Mouse (Mus musculus) embryonic facial prominence, embryonic 10.5 days (tissue): ENCODE measurements around the gene Ksr1. TPM values are rescaled to one million over a fixed set of nuclear protein-coding genes. Genes with fewer than 3 reads are reported as not detected.

Source experiments
- DNase-seq: peaks from one replicate; pipeline ENCODE4 v3.0.0-alpha.2; 2017; ENCODE audit warnings: low spot score
- H3K27ac ChIP-seq: fragments of 300-500 bp; sonication (generic); replicated peaks from 2 replicates; pipeline ENCODE4 v1.5.1; 2016; ENCODE audit warnings: mild to moderate bottlenecking
- H3K27me3 ChIP-seq: fragments of 300-500 bp; sonication (generic); replicated peaks from 2 replicates; pipeline ENCODE4 v1.6.1; 2016; ENCODE audit warnings: low read depth, mild to moderate bottlenecking; ENCODE audit not compliant: poor library complexity, severe bottlenecking
- H3K36me3 ChIP-seq: fragments of 300-500 bp; sonication (generic); replicated peaks from 2 replicates; pipeline ENCODE4 v1.6.1; 2016; ENCODE audit warnings: mild to moderate bottlenecking, moderate library complexity
- H3K4me1 ChIP-seq: fragments of 300-500 bp; sonication (generic); 2 replicates; pipeline ENCODE4 v1.6.1; 2016
- H3K4me3 ChIP-seq: fragments of 300-500 bp; sonication (generic); 2 replicates; pipeline ENCODE4 v1.5.1; 2016; ENCODE audit warnings: mild to moderate bottlenecking, moderate library complexity
- H3K9me3 ChIP-seq: fragments of 300-500 bp; sonication (generic); 2 replicates; pipeline ENCODE4 v1.6.1; 2016; ENCODE audit warnings: mild to moderate bottlenecking
- WGBS: fragments of 180-500 bp; shearing (Covaris S2); methylation state at CpG from one replicate; pipeline ENCODE4 v1.1.7; 2016; 5-methylcytosine and 5-hydroxymethylcytosine counted together
- polyA plus RNA-seq: library from polyadenylated mRNA; unstranded; fragments of >200 nt; fragmentation: Nextera tagmentation; extraction: Ambion mirVana; gene quantifications from 2 replicates; pipeline ENCODE4 v1.2.1, GENCODE M21; 2016

The Ksr1 gene
- polyA plus RNA-seq, 1 experiment from 2014 or later = 1.5 TPM

- 81% methylated on average over 9 of the region's 9 CpGs for WGBS
- H3K9me3 ChIP-seq = no peaks in the 10 kb centered on the region; the same call in 1 of the 2 replicates
- peak; percentile 34 for DNase-seq
- H3K27me3 ChIP-seq = no peaks in the 10 kb centered on the region
- H3K4me1 ChIP-seq = peaks cover 58% of the 10 kb centered on the region
- peak overlapping the region; percentile 72 for H3K27ac ChIP-seq
- no peak overlapping the region for H3K4me3 ChIP-seq
- no peaks in the 10 kb centered on the region for H3K36me3 ChIP-seq
Measured at GRCm38 (mm10) chr11:79054161-79055152, 91.8 kb downstream of the Ksr1 start.

GRCm38 (mm10) chr11:79053437-79053836 is 92.8 kb downstream of the Ksr1 start:
- DNase-seq = no peak
- peaks cover 5% of the 10 kb centered on the region; the same call in 1 of the 2 replicates for H3K9me3 ChIP-seq
- H3K36me3 ChIP-seq = peaks cover 4% of the 10 kb centered on the region; the same call in 1 of the 2 replicates
- H3K27ac ChIP-seq = peak overlapping the region; percentile 35
- no peak overlapping the region for H3K4me3 ChIP-seq
- no peaks in the 10 kb centered on the region for H3K27me3 ChIP-seq
- H3K4me1 ChIP-seq = peaks cover 53% of the 10 kb centered on the region

DNA sequence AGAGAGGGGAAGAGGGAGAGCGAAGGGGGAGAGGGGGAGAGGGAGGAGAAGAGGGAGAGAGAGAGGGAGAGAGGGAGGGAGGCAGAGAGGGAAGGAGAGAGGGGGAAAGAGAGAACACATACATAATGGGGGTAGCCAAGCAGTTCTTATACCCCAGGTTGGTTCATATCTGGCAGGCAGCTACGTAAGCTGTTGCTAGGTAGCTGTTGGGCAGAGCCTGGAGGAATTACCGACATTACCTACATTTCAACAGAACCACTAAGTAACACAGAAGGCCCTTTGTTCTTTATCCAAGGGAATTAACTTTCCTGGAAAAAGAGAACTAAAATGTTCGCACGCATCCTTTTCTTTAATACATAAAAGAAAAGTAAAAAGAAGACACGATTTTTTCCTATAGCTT is 93.4 kb downstream of the Ksr1 start:
- Histone ChIP-seq H3K4me1 (peaks cover 46% of the 10 kb centered on the region), H3K36me3 (peaks cover 4% of the 10 kb centered on the region; the same call in 1 of the 2 replicates), H3K9me3 (peaks cover 5% of the 10 kb centered on the region; the same call in 1 of the 2 replicates), H3K27ac (peak overlapping the region; percentile 35; the same call in 1 of the 2 replicates), H3K27me3 (no peaks in the 10 kb centered on the region), H3K4me3 (no peak overlapping the region)
- DNase-seq = no peak
- 65% methylated on average over 6 of the region's 6 CpGs for WGBS

- no peaks in the 10 kb centered on the region for H3K27me3 ChIP-seq
- no peak overlapping the region for H3K4me3 ChIP-seq
- peaks cover 44% of the 10 kb centered on the region for H3K4me1 ChIP-seq
- peaks cover 5% of the 10 kb centered on the region; the same call in 1 of the 2 replicates for H3K9me3 ChIP-seq
- no peak overlapping the region for H3K27ac ChIP-seq
- peaks cover 4% of the 10 kb centered on the region; the same call in 1 of the 2 replicates for H3K36me3 ChIP-seq
- DNase-seq = no peak
- 94% methylated on average over 9 of the region's 9 CpGs for WGBS
Measured at GRCm38 (mm10) chr11:79051522-79051921, 94.7 kb downstream of the Ksr1 start.

DNA sequence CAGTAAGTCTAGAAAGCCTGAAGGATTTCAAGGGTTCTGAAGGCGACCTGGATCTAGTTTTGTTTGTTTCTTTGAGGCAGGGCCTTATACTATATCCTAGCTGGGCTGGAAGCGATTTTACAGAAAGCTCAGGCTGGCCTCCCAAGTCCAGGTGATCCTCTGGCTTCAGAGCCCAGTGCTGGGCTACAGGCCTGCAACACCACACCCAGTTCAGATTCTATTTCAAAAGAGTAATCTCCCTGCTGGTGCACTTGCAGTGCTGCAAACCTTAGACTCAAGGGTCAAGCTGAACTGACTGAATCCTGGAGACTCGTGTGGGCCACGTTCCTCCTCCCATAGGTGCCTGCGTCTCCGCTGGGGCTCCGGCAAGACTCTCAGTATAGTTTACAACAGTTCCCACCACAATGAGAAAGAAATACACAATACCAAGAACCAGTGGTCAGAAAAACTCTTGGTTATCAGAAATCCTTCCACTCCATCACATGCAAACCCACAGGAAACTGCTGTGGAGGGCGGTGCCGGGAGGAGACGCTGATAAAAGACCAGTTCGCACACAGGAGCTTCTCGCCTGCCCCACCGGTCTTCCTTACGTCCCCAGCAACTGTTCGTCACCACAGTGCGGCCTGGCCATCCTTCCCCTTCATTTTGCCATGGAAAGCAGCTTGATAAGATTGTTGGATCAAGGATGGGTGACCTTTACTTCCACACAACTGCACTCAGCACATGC is 95.3 kb downstream of the Ksr1 start:
- WGBS = 89% methylated on average over 16 of the region's 16 CpGs
- Histone ChIP-seq H3K27me3 (no peaks in the 10 kb centered on the region), H3K4me1 (peaks cover 45% of the 10 kb centered on the region), H3K9me3 (peaks cover 5% of the 10 kb centered on the region; the same call in 1 of the 2 replicates), H3K27ac (no peak overlapping the region), H3K4me3 (no peak overlapping the region), H3K36me3 (peaks cover 4% of the 10 kb centered on the region; the same call in 1 of the 2 replicates)
- no peak for DNase-seq

- no peak overlapping the region for H3K27ac ChIP-seq
- no peaks in the 10 kb centered on the region for H3K27me3 ChIP-seq
- peaks cover 5% of the 10 kb centered on the region; the same call in 1 of the 2 replicates for H3K9me3 ChIP-seq
- H3K4me3 ChIP-seq = no peak overlapping the region
- no peak for DNase-seq
- H3K36me3 ChIP-seq = peaks cover 17% of the 10 kb centered on the region
- peaks cover 34% of the 10 kb centered on the region for H3K4me1 ChIP-seq
- WGBS = 78% methylated on average over 4 of the region's 4 CpGs
Measured at GRCm38 (mm10) chr11:79048906-79049305, 97.3 kb downstream of the Ksr1 start.

DNA sequence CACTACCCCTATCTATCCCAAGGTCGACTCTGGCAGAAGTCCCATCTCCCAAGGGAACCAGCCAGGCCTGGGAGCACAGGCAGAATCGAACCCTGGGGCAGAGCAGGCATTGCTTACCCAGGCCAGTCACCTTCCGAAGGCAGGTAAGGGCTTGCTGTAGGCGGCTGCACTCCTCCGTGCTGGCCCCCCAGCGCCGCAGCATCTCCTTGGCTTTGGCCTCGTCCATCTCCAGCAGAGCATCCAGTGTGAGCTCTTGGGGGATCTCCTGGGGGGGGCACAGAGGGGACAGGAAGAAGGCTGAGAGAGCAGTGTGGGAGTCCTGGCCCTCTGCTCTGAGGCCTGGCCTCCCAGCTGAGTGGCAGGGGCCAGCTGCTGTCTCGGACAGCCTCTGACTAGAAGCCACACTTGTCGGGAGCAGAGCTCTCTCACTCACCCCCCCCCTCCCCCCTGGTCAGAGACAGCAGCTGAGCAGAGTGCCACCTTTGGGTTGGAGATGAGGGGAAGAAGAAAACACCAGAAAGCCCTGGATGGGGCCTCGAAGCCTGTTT is 99.0 kb downstream of the Ksr1 start:
- WGBS = 67% methylated on average over 11 of the region's 11 CpGs

DNA sequence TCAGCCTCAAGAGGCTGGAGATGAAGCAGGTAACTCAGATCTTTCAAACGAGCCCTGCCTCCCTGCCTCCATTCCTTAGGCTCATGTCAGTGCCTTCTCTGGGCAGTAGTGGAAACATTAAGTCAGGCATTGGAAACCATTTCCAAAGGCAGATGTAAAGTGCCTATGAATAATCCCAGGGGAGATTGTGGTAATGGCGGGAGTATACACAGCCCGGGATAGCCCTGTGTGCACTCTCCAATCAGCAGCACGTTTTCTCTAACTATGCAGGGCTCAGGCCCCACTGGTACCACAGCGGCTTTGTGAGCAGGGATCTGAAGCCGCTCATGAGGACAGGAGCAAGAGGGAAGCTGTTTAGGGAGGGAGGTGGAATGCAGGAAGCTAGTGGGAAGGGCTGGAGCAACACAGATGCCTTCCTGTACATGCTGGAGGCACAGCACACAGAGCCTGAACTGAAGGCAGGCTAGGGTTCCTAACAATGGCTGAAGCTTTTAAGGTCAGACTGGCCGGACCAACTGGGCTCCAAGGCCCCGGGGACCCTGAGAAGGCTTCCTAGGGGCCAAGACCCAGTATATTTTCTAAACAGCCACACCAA is 99.5 kb downstream of the Ksr1 start:
- H3K4me3 ChIP-seq = no peak overlapping the region
- peak overlapping the region; percentile 78 for H3K27ac ChIP-seq
- H3K36me3 ChIP-seq = peaks cover 28% of the 10 kb centered on the region
- WGBS = 48% methylated on average over 8 of the region's 8 CpGs
- DNase-seq = peak; percentile 26
- peaks cover 29% of the 10 kb centered on the region for H3K4me1 ChIP-seq
- peaks cover 5% of the 10 kb centered on the region; the same call in 1 of the 2 replicates for H3K9me3 ChIP-seq
- H3K27me3 ChIP-seq = no peaks in the 10 kb centered on the region

More for the DNA sequence above, 99.0 kb downstream of the Ksr1 start:
- DNase-seq = peak; percentile 28
- Histone ChIP-seq H3K36me3 (peaks cover 28% of the 10 kb centered on the region), H3K9me3 (peaks cover 5% of the 10 kb centered on the region; the same call in 1 of the 2 replicates), H3K4me1 (peaks cover 23% of the 10 kb centered on the region), H3K27me3 (no peaks in the 10 kb centered on the region), H3K27ac (peak overlapping the region; percentile 78), H3K4me3 (no peak overlapping the region)

DNA sequence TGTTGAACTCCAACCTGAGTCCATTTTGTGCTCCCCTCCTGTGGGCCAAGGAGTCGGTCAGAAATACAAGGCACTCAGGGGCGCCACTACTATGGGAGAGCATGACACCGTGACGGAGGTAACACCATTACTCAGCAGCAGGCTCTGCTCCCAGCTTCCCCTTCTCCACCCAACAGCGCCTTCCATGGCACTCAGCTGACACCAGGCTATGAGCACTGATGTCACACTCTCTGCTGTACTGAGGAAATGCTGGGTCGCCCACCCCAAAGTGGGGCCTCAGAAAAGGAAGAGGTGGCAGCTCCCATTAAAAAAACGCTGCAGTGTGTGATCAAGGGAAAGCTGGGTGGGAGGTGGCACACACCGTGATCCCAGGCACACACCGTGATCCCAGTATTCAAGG is 101.0 kb downstream of the Ksr1 start:
- H3K27me3 ChIP-seq = no peaks in the 10 kb centered on the region
- H3K4me3 ChIP-seq = no peak overlapping the region
- no peak overlapping the region for H3K27ac ChIP-seq
- peaks cover 29% of the 10 kb centered on the region for H3K4me1 ChIP-seq
- H3K9me3 ChIP-seq = peaks cover 5% of the 10 kb centered on the region; the same call in 1 of the 2 replicates
- DNase-seq = no peak
- peaks cover 39% of the 10 kb centered on the region for H3K36me3 ChIP-seq
- 89% methylated on average over 9 of the region's 9 CpGs for WGBS

GRCm38 (mm10) chr11:79044798-79045197 is 101.4 kb downstream of the Ksr1 start:
- Histone ChIP-seq H3K4me1 (peaks cover 29% of the 10 kb centered on the region), H3K27ac (no peak overlapping the region), H3K9me3 (peaks cover 5% of the 10 kb centered on the region; the same call in 1 of the 2 replicates), H3K27me3 (no peaks in the 10 kb centered on the region), H3K36me3 (peaks cover 40% of the 10 kb centered on the region), H3K4me3 (no peak overlapping the region)
- DNase-seq = no peak
- WGBS = 96% methylated on average over 25 of the region's 25 CpGs

DNA sequence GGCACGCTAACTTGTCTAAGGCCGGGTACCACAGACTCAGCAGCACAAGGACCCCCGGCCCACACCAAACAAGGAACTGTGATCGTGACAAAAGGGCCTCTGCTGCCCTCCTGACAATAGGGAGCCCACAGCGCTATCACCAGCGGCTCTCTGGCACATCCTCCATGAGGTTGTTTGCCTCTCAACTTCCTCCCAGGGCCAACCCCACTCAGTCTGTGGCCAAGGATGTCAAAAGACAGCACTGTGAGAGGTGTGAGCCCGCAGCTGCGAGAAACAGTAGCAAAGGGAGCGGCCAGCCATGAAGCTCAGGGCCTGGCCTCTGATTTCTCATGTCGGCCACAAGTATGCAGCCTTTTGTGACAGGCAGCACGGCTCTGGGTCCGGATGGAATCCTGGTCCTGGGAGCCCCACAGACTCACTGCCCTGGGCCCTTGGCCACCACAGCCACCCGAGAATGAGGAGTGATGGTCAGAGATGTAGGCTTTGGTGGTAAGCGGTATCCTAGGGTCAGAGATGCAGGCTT is 104.2 kb downstream of the Ksr1 start:
- Histone ChIP-seq H3K27me3 (no peaks in the 10 kb centered on the region), H3K4me3 (no peak overlapping the region), H3K27ac (peak overlapping the region; percentile 2; the same call in 1 of the 2 replicates), H3K36me3 (peaks cover 36% of the 10 kb centered on the region), H3K9me3 (no peaks in the 10 kb centered on the region), H3K4me1 (peaks cover 28% of the 10 kb centered on the region)
- WGBS = 68% methylated on average over 14 of the region's 14 CpGs
- no peak for DNase-seq
